Mouse (Mus musculus): Measurements from ENCODE around the gene Hhatl. TPM values are rescaled to one million over a fixed set of nuclear protein-coding genes. Genes with fewer than 3 reads are reported as not detected.
A peak's percentile ranks its signal among the peaks of the same experiment; 100 is the strongest.

Hhatl gene
- not detected in 2 replicates for total RNA-seq (2021)
- long read RNA-seq, experiment 1: 0 reads
- long read RNA-seq, experiment 2: 0 reads

DNA sequence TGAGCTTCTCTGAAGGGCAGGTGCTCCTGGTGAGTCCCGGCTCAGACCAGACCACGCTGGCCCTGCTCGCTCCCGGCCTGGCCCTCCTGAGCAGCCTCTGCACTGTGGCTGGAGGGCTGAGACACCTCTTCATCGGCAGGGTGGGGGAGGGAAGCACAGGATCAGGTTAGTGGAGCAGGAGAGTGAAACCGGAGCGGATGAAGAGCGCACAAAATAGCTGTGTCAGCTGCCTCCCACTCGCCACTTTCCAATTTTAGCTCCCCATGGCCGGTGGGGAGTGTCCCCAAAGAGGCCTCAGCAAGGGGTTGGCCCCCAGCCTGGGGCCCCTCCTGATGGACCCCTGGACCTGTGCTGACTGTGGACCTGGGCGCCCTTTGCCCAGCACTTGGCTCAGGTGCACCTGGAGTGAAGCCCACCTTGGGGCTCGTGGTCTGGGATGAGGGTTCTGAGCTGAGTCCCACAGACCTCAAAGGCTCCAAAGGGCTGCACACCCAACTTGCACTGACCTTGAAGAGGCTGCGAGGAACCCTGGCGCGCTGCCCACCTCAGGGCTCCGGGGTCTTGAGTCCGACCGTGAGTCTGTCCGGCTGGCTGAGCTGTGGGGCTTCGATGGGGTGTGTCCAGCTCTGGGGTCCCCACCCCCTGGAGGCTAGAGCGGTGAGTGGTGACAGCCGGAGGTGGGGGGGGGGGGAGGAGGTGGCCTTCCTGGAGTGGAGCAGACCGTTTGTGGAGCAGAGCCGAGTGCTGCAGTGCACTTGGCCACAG is at the start of gene Hhatl:
Gene Hhatl, minus strand, starts transcription at position 751 of the 765 bp plus-strand sequence.
- DNase-seq: no peak

DNA sequence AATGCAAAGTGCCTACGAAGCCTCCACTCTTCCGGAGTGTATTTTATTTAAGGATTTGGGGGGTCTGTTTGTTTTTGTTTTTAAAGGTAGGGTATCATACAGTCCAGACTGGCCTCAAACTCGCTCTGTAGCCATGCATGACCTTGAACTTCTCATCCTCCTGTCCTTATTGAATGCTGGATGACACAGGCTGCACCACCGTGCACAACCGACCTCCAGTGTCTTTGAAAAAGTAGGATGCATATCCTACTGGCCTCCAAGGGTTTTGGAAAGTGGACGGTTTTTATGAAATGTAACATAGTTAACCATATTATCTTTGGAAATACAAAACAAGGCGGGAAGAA is 47.3 kb upstream of the Hhatl start:
- DNase-seq: no peak

DNA sequence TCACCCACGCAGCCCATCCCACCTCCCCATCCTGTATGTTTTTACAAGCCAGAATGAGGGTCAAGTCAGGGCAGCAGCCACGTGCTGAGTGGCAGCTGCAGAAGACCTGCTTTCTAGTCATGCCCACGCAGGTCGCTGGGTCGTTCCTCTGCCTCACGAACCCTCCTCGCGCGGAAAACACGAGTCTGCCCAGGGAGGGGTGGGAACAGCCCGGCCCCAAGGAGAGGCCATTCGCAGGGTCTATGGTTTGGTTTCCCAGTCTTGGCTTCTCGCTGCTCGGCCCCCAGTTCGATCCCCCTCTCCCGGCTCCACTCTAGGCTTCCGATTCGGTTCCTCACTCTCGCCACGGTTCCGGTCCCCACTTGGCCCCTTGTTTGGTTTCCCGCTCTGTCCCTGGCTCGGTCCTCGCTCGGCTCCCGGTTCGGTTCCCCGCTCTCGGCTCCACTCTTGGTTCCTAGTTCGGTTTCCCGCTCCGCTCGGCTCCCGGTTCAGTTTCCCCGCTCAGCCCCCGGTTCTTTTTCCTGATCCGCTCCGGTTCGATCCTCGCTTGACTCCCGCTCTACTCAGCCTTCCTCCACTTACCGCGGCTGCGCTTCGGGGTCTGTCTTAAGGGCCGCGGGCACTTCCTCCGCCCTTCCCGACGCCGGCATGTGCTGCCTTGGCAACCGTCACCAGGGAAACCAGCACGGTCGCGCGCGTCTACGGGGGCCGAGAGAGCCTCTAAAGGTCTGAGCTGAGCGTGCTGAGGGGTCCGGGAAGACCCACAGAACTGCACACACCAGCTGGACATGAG is 46.7 kb upstream of the Hhatl start, which contains the start of gene Ccdc13:
Gene Ccdc13, minus strand, starts transcription at position 633 of the 793 bp plus-strand sequence.
- DNase-seq: peak; percentile 93

DNA sequence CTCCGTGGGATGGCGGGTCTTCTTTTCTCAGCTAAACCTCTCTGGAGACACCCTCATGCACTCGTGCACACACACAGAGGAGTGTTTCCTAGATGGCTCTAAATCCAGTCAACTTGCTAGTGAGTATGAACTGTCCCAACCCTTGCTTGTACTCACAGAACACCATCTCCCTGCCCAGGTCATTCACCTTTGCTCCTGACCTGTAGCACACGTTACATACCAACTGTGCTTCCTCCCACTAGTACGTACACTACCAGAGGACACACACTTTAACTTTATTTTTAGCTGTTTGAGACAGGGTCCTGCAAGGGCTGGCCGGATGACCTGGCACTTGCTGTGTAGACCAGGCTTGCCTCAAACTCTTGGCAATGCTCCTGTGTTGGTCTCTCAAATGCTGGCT is 45.7 kb upstream of the Hhatl start:
- no peak for DNase-seq

DNA sequence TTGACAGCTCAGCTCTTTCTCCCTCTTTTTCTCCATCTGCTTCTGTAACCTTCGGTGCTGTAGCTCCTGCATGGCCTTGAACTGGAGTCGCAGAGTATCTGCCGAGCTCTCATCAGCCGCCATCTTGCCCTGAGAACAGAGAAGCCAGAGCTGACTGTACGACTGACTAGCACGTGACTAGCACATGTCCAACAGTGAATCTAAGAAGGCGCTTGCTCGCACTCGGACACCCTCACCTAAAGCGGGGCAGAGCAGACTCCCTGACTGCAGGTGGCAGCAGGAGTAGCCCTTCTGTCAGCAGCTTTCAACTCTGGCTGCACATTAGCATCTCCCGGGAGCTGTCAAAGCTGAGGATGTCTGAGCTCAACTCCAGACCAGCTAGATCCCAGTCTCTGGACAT is 41.5 kb upstream of the Hhatl start:
- no peak for DNase-seq

DNA sequence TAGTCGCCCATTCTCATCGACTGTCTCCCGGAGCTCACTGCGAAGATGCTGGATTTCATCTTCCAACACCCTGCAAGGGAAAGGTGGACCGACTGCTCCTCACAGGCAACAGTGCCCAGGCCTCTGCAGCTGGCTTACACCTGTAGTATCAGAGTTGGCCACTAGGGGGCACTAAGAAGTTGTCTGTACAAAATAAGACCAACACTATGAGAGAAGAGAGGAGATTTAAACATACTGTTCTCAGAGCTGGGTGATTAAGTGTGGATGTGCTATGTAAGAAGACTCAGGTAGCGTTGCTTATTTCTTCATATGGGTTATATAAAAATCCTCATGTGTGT is 38.6 kb upstream of the Hhatl start:
- peak; percentile 90 for DNase-seq

DNA sequence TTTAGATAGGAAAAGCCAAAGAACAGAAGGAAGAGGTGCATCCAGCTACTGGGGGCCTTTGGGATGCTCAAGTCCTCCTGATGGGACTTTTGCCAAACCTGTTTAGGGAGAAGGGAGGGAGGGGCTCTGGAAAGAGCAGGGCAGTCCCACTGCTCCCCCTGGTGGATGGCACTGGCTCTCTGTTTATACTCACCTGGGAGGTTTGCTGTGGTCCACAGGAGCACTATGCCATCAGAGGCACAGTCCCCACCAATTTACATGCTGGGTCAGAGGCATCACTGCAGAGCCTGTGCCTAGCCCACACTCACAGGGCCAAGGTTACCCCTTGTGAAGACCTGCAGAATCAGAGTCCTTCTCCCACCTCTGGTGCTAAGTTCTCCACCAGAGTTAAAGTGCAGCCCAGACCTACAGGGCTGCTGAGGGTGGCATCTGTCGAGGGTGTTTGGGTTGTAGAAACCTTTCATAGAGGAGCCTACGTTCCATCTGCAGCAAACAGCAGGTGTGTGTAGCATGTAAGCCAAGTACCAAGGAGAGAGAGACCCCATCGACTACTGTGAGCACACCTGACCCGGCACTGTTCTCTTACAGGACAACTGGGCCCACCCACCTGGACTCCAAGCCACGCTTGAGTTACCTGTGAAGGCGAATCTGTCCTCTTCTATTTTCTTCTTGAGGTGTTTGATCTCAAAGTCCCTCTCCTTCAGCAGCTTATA is 38.1 kb upstream of the Hhatl start:
- DNase-seq: peak; percentile 65

DNA sequence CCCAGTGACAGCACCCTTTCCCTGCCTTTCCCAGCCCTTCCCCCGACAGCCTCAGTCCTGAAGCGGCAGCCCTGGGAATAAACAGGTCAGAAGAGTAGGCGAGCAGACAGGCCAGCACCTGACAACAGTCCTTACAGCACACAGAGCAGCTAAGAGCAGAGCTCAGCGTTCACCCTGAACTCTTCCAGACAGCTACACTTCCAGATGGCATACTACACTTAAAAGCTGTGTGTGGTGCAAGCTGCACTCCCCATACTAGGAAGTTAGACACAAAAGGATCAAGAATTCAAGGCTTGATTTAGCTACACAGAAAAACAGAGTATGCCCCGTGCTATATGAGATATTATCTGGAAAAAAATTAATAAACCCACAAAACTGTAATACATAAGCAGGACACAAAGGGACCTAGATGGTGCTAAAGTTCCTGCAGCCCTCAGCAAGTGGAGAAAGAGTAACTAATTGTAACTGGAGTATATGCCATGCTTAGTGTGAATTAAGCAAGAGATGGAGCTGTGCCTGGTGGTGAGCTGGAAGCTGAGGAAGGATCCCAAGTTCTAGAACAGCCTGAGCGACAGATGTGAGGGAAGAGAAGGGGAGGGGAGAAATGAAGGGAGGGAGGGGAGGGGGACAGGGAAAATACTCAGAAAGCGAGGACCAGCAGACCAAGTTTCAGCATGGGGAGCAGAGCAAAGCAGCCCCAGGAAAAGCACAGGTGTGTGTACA is 37.1 kb upstream of the Hhatl start:
- no peak for DNase-seq

DNA sequence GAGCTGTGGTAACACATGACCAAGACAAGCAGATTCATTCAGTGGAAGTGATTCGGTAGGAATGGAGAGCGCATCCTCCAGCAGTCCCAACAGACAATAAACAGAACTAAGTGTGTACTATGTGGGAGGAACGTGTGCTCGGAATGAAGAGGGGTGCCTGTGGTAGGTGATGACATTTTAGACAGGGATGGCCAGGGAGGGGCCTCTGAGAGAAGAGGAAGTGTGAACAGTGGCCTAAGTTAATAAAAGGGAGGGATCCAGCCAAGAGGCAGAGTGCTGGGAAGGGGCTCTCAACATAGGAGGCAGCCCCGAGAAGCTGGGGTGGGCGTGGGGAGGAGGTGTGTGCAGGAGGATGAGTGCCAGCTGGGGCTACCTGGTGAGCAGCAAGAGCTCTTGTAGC is 36.0 kb upstream of the Hhatl start:
- DNase-seq: no peak

DNA sequence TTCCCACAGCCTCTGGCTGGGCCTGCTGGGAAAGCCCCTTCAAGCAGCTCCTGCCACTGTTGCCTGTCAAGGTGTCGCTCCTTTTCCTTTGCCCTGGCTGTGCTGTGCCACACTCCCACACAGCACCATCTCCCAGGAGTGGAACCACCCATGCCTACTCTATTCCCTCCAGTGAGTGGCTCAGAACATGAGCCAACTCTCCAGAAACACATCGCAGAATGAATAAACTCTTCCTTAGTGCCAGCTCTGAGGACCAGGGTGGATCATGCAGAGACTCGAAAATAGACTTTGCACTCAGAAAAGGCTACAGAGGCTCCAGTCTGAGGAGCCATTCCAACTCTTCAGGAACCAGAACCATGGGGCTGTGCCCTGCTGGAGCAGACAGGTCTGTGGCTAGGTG is 34.0 kb upstream of the Hhatl start:
- no peak for DNase-seq

DNA sequence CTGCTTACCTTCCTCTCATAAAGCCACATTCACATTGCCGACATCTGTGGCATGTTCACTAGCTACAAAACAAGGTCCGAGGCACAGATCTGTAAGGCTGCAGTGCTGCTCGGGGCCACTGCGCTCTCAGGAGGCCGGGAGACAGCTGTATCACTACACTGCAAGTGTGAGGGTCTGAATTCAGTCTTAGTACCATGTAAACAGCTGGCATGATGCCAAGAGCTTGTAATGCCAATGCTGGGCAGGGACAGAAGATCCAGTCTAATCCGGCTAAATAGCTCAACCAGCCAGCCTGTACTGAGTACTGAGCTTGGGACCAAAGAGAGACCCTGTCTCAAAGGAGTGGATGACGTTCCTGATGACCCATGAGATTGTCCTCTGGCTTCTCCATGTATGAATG is 31.7 kb upstream of the Hhatl start:
- no peak for DNase-seq

DNA sequence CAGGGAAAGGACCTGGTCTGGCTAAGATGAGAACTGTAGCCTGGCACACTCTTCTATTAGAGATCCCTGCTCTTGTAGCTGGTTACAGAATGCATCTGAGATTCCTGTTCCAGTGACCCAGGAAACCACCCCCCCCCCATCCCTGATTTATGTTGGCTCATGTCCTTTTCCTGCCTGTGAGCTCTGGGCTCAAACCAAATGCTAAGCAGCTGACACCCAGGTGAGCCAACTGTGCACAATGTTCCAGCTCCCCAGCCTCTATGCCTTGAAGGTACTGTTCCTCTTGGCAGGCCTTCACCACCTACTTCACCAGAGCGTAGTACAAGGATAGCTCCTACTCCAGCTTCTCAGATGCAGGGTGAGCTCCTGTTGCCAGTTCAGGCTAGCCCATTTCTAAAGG is 30.7 kb upstream of the Hhatl start:
- DNase-seq: peak; percentile 52

DNA sequence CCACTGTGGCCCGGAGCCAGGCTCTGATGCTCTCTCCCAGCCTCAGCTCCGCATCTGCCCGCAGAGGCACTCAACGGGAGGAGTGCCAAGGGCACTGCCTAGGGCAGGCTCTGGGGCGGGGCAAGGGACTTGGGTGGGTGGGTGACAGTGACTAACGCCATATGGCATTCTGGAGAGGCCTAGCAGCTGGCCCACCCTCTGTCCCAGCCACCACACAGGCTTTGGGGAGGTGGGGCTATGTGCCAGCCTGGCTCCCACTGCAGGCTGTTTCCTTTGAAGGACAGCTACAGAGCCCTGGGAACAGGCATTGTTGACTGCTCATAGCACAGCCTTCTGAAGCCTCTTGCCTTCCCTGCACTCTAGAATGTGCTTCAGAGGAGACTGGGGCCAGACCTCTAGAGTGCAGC is 30.3 kb upstream of the Hhatl start:
- peak; percentile 30 for DNase-seq

DNA sequence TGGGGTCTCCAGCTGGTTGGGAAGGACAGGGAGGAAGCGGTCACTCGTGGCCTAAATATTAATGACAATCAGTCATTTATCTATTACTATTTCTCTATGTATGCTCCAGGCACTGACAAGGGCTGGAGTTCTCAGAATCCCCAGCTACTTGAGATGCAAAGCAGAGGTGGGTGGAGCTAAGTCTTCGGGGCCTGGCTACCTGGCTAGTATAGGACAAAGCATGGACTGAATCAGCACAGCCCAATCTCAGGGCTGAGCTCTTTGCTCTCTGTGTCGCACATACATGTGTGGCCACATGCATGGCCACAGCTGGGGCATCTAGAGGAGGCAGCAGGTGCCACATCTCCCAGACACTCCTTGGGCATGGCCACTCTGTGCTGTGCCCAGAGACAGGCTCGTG is 28.5 kb upstream of the Hhatl start:
- no peak for DNase-seq

DNA sequence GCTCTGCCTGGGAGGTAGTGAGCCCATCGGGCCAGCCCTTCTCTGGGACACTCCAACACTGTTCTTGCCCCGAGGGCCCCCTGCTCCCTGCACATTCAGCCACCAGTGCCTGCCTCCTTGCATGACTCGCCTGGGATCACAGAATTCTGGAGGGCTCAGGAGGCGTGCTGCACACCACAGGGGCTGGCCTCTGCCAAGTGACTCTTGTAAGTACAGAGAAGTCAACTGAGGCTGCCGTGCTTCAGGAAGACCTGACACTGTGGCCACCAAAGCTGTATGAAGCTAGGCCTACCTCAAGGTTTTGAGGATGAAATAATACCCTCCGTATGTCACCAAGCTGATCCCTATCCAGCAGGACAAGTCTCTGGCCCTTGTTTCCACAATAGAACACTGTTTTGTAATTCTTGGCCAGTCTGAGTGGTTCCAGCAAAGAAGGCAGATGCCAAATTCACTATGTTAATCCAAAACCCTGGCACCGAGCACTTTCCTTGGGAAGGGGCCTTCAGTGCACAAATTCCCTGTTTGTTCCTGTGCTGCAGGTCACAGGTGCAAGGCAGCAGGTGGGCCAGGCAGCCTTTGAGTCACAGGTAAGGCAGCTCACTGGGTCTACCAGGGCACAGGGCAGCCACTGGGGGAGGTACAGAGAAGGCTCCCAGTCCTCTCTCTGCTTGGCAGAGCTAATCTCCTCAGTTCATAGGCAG is 27.6 kb upstream of the Hhatl start:
- DNase-seq: peak; percentile 40

DNA sequence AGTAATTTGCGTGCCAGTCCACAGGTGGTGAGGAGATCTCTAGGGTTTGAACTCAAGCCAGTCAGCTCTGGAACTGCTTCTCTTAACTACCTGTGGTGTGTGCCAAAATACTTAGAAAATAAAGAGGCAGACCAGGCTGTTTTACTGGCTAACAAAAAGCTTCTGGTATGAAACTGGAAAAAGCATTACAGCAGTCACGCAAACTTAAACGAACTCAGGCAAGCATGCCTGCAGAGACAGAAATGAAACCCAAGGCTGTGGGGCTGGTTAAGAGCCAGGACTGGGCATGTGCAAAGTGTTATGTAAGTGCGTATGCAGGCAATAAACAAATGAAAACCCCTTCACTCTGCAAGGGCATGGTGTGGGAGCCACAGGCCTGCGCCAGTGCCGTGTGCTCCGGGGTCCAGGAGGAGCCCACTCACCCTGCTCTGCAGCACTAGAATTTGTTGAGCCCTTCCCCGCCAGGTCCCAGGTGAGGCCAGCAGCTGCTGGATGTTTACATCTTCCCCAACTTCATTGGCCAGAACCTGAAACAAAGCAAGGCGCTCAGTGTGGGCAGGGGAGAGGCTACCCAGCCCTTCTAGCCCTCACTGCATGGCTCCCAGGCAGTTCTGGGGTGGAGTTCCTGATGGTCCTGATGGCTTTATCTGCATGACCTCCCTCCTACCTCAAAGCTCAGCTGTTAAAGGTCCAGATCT is 26.9 kb upstream of the Hhatl start:
- DNase-seq: peak; percentile 66

DNA sequence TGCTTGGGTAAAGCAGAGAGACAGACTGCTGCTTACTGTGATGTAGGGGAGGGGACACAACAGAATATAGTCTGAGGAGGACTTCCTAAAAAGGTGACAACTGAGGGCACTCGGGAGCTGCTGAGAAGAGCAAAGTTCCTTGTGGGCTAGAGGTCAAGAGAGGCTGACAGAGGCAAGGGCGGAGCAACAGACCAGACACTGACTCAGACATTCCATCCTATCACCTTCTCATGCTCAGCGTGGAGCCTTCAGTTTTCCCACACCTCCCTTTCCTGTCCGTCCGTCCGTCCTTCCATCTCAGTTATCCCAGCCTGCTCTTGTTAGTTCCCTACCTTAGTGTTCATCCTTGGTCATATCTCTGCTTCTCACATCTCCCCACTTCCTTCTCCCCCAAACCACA is 22.9 kb upstream of the Hhatl start:
- DNase-seq: no peak

DNA sequence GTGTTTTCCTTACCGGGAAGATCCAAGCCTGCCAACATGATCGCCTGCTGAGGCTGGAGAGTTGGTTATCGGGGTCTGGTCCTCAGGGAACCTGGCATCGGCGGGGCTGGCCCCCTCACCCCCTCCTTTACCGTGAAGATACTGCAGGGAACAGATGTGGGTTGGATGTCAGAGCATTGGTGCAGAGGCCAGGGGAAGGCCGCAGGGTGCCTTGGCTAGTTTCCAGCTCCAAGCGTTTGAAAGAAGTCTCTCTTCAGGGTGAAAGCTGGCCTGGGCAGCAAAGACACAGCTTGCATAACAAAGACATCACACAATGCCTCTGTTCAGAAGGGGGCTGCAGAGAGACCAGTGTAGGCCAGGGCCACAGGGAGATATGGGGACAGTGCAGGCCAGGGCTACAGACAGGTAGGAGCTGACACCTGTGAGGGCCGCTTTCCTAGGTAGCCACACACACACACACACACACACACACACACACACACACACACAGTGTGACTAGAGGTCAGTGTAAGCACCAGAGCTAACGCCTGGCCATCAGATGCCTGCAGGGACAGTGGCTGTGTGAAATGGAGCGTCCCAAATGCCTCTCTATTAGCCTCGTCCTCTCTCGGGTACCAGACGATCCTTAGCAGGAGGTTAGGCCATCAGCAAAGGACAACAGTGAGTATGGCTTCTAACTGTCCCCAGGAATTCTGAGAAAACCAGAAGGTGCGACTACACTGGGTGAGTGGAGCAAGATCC is 17.9 kb upstream of the Hhatl start:
- DNase-seq: peak; percentile 61

DNA sequence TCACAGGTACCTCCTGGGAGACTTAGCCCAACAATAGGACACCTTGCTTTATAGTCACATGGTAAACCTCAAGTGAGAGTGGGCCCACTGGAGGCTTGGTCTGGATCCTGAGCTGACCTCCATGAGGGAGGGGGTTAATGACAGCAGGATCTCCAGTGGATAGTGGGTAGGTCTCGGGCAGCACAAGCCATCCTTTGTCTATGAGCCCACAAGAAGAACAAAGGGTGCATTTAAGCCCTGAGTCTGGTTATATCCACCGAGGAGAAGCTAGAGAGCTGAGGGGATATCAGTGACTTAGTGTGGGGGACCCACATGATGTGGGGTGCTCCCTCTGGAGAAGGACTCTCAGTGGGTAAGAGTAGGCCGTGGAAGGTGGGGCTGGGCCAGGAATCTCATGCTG is 16.2 kb upstream of the Hhatl start:
- no peak for DNase-seq

DNA sequence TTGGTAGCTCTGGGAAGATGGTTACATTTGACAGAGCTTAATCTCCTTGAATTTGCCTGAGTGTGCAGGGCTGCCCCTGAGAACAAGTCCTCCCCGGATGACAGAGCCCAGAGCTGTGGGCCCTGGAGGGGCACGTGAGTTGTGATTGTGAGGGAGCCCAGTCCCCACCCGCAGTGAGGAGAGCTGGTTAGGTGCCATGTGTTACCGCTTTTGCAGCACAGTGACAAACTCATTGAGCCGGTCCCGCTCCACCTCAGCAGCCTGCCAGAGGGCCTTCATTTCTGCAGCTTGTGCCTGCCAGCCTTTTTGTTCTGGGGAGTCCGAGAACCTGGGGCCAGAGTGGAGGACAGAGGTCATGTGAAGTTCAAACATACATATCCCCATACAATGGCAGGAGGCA is 15.6 kb upstream of the Hhatl start:
- no peak for DNase-seq

DNA sequence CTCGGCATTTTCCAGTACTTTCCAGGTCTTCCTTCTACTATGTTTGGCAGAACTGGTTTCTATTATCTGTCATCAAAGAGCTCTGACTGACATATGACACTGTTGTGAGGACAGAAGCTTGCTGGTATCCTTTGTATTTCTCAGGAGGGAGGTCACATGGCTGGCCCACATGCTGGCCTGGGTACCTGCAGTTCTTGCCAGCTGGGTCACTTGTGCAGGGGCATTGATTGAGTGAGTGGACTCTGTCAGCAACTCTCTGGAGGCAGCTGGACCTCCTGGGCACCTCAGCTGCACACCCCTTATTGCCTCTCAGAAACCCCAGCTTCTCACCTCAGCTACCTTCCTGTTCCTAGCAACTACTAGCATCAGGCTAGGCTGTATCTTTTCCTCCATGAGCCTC is 15.2 kb upstream of the Hhatl start:
- no peak for DNase-seq
